Mouse (Mus musculus) R1 (cell line): ENCODE measurements around the gene Cabp1.
A peak's percentile ranks its signal among the peaks of the same experiment; 100 is the strongest.

ENCODE experiments used
- DNase-seq: peaks from one replicate; pipeline ENCODE4 v3.0.0-alpha.2; 2018; ENCODE audit warnings: low read depth, low spot score

Gene Cabp1

GRCm38 (mm10) chr5:115127421-115128179 is 66.6 kb downstream of the Cabp1 start:
- DNase-seq = no peak

DNA sequence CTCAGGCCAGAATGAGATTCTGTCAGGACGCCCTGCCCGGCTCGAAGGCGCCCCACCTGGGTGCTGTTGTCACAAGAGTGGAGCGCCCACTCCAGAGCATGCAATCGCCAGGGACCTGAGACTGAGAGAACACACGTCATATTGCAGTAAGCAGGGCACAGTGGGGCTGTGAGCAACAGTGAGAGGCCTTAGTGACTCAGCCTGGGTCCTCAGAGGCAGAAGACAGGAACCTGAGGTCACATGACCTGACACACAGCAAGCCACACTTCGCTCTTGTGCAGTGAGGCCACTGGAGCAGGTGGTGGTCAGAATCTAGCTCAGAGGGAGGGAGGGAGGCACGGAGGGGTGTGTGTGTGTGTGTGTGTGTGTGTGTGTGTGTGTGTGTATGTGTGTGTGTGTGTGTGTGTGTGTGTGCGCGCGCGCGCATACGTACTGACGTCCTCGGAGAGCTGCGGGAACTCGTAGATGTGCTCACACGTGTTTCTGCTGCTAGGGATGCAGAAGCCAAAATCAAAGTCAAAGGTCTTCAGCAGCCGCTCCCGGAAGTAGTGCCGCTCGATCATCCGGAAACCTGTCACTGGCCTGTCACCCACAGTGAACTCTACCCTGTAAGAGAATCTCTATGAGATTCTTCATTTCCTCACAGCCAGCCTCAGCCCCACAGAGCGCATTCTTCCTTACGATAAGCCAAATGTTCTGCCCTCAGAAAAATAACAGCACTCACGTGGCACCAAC is 67.4 kb downstream of the Cabp1 start:
- DNase-seq = no peak

GRCm38 (mm10) chr5:115125211-115125871 is 68.8 kb downstream of the Cabp1 start:
- DNase-seq = peak; percentile 75

GRCm38 (mm10) chr5:115124690-115125089 is 69.5 kb downstream of the Cabp1 start:
- no peak for DNase-seq

DNA sequence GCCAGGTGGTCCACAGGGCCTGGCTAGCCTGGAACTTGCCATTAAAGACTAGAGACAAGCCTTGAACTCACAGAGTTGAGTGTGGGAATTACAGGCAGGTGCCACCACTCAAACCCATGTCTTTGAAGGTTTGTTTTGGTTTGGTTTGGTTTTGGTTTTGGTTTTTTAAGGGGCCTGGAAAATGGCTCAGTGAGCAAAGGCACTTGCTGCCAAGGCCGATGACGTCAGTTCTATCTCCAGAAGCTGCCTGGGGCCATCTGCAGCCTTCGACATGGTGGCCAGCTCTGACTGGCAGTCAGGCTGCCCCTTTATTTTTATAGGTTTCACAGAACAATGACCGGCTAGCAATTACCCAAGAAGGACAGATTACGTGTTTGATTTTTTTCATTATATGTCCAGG is 73.2 kb downstream of the Cabp1 start:
- DNase-seq = no peak

- DNase-seq = peak; percentile 90
These were observed 75.1 kb downstream of the Cabp1 start, which contains the start of gene Acads for GRCm38 (mm10) chr5:115118961-115119570. Gene Acads (minus strand): TSS chr5:115119346.
